ENCODE assay signal across 10 mouse cellular contexts in the genomic region with DNA sequence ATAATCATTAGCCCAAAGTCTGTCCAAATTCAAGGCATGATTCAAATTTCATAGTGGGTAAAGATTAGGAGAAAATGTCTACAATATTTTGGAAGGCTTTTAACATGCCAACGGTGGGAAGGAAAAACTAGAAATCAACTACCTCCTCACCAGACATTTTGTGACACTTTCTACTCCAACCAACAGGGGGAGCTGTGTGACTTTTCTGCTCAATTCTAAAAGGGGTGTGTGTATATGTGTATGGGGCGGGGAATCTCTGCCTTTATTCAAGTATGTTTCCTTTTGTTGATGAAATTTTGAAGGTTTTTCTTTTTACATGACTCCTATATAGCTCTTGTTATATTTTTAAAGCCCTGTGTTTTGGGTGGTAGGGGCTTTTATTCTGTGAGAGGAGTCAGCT.
DNase-seq lines count a peak whose midpoint lies in the region; ATAC-seq and TF ChIP-seq lines count a peak whose summit lies in the region.
"Had no signal": no experiment of that assay in that cellular context is flagged by ENCODE, and none has a peak within 500 bp of the region (broad histone marks: within the 10 kb centered on the region; RNA-seq: fewer than 3 reads in every experiment).

No protein-coding gene starts in this region.

- H3K27me3 ChIP-seq in neural tube, embryonic 11.5 days (ENCODE audit: control insufficient read depth, insufficient read depth, low read length) = no peaks in the 10 kb centered on the region
- no peaks in the 10 kb centered on the region for H3K27me3 ChIP-seq in neural tube, embryonic 15.5 days (replicated peaks)
- H3K27me3 ChIP-seq: stomach, embryonic 15.5 days had no signal

- no peak overlapping the region for H3K9ac ChIP-seq in neural tube, embryonic 11.5 days (ENCODE audit: low read length)
- H3K9ac ChIP-seq in neural tube, embryonic 15.5 days (replicated peaks) = no peak overlapping the region
- H3K9ac ChIP-seq: stomach, embryonic 15.5 days had no signal

- no peak for TF ChIP-seq POLR2A in brain, embryonic 14.5 days (IDR thresholded peaks at IDR 0.05; ENCODE audit: borderline replicate concordance, extremely low read depth, insufficient read depth, insufficient read length, poor library complexity, severe bottlenecking)

- peak; percentile 38; the same call in 1 of the 2 replicates for TF ChIP-seq CTCF in brain, embryonic 14.5 days (IDR thresholded peaks at IDR 0.05; ENCODE audit: borderline replicate concordance, extremely low read depth, insufficient read depth, insufficient read length)

- no peak for DNase-seq in frontal cortex, postnatal 14 days (ENCODE audit: low spot score in 2 of 2)
- peak; percentile 19 for DNase-seq in neural tube, embryonic 11.5 days (ENCODE audit: low spot score)
- DNase-seq in brain, embryonic 14.5 days (ENCODE audit: low read depth) = peak; percentile 50
- DNase-seq in heart, postnatal 36 days = peak; percentile 44 to 47
- DNase-seq in retina, embryonic 14.5 days (ENCODE audit: low spot score) = peak; percentile 74

- H3K27ac ChIP-seq in neural tube, embryonic 11.5 days (ENCODE audit: low read depth, low read length) = no peak overlapping the region
- H3K27ac ChIP-seq in neural tube, embryonic 15.5 days (replicated peaks) = no peak overlapping the region
- H3K27ac ChIP-seq: macrophage; stomach, embryonic 15.5 days had no signal

- no peak overlapping the region for H3K4me3 ChIP-seq in neural tube, embryonic 11.5 days (ENCODE audit: low read depth, low read length)
- no peak overlapping the region for H3K4me3 ChIP-seq in neural tube, embryonic 15.5 days (replicated peaks)
- H3K4me3 ChIP-seq: stomach, embryonic 15.5 days had no signal

- no peaks in the 10 kb centered on the region for H3K9me3 ChIP-seq in neural tube, embryonic 11.5 days (ENCODE audit: control insufficient read depth, low read length)
- no peaks in the 10 kb centered on the region for H3K9me3 ChIP-seq in neural tube, embryonic 15.5 days (replicated peaks)
- H3K9me3 ChIP-seq: stomach, embryonic 15.5 days had no signal

- WGBS in neural tube, embryonic 11.5 days = 64% methylated on average over 2 of the region's 2 CpGs
- WGBS in neural tube, embryonic 15.5 days = 57% methylated on average over 2 of the region's 2 CpGs

- intact Hi-C loops in heart, postnatal 36 days (cut with DNase I) = loop anchor here (1.0 to 5.0 kb wide), 4 partner anchors 232 to 707 kb away; a partner anchor contains a TSS

- H3K4me2 ChIP-seq in neural tube, embryonic 11.5 days (ENCODE audit: low read depth) = no peak overlapping the region
- H3K4me2 ChIP-seq in neural tube, embryonic 15.5 days = no peak overlapping the region
- H3K4me2 ChIP-seq: stomach, embryonic 15.5 days had no signal

- peak; percentile 73; the same call in 1 of the 2 replicates for ATAC-seq in frontal cortex, adult (ENCODE audit: low TSS enrichment)
- no peak for ATAC-seq in neural tube, embryonic 11.5 days (ENCODE audit: insufficient read depth, low FRiP score, low TSS enrichment)
- no peak for ATAC-seq in neural tube, embryonic 15.5 days (ENCODE audit: low FRiP score)
- ATAC-seq in megakaryocyte, adult 5-6 weeks (ENCODE audit: poor library complexity, severe bottlenecking) = no peak

- no peaks in the 10 kb centered on the region for H3K4me1 ChIP-seq in neural tube, embryonic 11.5 days (ENCODE audit: control insufficient read depth, insufficient read depth, low read length)
- no peaks in the 10 kb centered on the region for H3K4me1 ChIP-seq in neural tube, embryonic 15.5 days
- H3K4me1 ChIP-seq: stomach, embryonic 15.5 days had no signal

- H3K36me3 ChIP-seq in neural tube, embryonic 11.5 days (ENCODE audit: control insufficient read depth, insufficient read depth, low read length) = no peaks in the 10 kb centered on the region
- no peaks in the 10 kb centered on the region for H3K36me3 ChIP-seq in neural tube, embryonic 15.5 days
- H3K36me3 ChIP-seq: stomach, embryonic 15.5 days had no signal

Comparison
In these comparisons a context has a peak if more than half of its experiments do, and no peak if none do; other contexts are left out.
1. DNase-seq: peak in neural tube, embryonic 11.5 days (single experiment), brain, embryonic 14.5 days (single experiment), heart, postnatal 36 days (2 of 2) and retina, embryonic 14.5 days (single experiment); none in frontal cortex, postnatal 14 days (0 of 2).